Mouse (Mus musculus) midbrain, embryonic 11.5 days (tissue): Measurements from ENCODE around the gene Ankk1. TPM values are rescaled to one million over a fixed set of nuclear protein-coding genes. Genes with fewer than 3 reads are reported as not detected.

Experiments
- ATAC-seq: fragments of 200-750 bp; cut with Nextera tagmentation; 2 replicates; pipeline ENCODE4 v1.8.0; 2017; ENCODE audit warnings: moderate TSS enrichment, moderate library complexity; ENCODE audit not compliant: low FRiP score
- DNase-seq: peaks from one replicate; pipeline ENCODE4 v3.0.0; 2015; ENCODE audit warnings: low spot score; ENCODE audit errors: missing footprints
- H3K27ac ChIP-seq: fragments of 300-500 bp; sonication (generic); 2 replicates; pipeline ENCODE4 v1.5.1; 2014; ENCODE audit warnings: low read depth, low read length
- H3K27me3 ChIP-seq: fragments of 300-500 bp; sonication (generic); 2 replicates; pipeline ENCODE4 v1.6.1; 2014; ENCODE audit warnings: mild to moderate bottlenecking, low read length, moderate library complexity, mixed read lengths; ENCODE audit not compliant: control insufficient read depth, insufficient read depth
- H3K36me3 ChIP-seq: fragments of 300-500 bp; sonication (generic); 2 replicates; pipeline ENCODE4 v1.6.1; 2014; ENCODE audit warnings: mild to moderate bottlenecking, low read length, moderate library complexity, mixed read lengths; ENCODE audit not compliant: control insufficient read depth, insufficient read depth
- H3K4me1 ChIP-seq: fragments of 300-500 bp; sonication (generic); 2 replicates; pipeline ENCODE4 v1.6.1; 2014; ENCODE audit warnings: low read length; ENCODE audit not compliant: control insufficient read depth, insufficient read depth
- H3K4me2 ChIP-seq: fragments of 300-500 bp; sonication (generic); 2 replicates; pipeline ENCODE4 v1.6.1; 2014; ENCODE audit warnings: mild to moderate bottlenecking, moderate library complexity
- H3K4me3 ChIP-seq: fragments of 300-500 bp; sonication (generic); 2 replicates; pipeline ENCODE4 v1.5.1; 2014; ENCODE audit warnings: low read depth, low read length
- H3K9ac ChIP-seq: fragments of 300-500 bp; sonication (generic); 2 replicates; pipeline ENCODE4 v1.6.1; 2014; ENCODE audit warnings: low read length
- H3K9me3 ChIP-seq: fragments of 300-500 bp; sonication (generic); 2 replicates; pipeline ENCODE4 v1.6.1; 2016; ENCODE audit warnings: low read length; ENCODE audit not compliant: control insufficient read depth
- WGBS: fragments of 180-500 bp; shearing (Covaris S2); extraction: QIAGEN DNeasy Blood & Tissue Kit; methylation state at CpG from one replicate; pipeline ENCODE4 v1.1.7; 2014; 5-methylcytosine and 5-hydroxymethylcytosine counted together
- polyA plus RNA-seq: library from polyadenylated mRNA; unstranded; fragments of >200 nt; fragmentation: Nextera tagmentation; extraction: Ambion mirVana; gene quantifications from 2 replicates; pipeline ENCODE4 v1.2.1, GENCODE M21; 2014

The Ankk1 gene
- polyA plus RNA-seq, 1 experiment from 2014 or later, result not detected

- no peak overlapping the region for H3K4me2 ChIP-seq
- no peak overlapping the region for H3K9ac ChIP-seq
- H3K4me3 ChIP-seq, result no peak overlapping the region
- H3K4me1 ChIP-seq, result peaks cover 4% of the 10 kb centered on the region; the same call in 1 of the 2 replicates
- DNase-seq, result no peak
- H3K9me3 ChIP-seq, result no peaks in the 10 kb centered on the region
- H3K27me3 ChIP-seq, result no peaks in the 10 kb centered on the region; the same call in 1 of the 2 replicates
- H3K27ac ChIP-seq, result no peak overlapping the region
- no peak for ATAC-seq
- no peaks in the 10 kb centered on the region for H3K36me3 ChIP-seq
- WGBS, result 93% methylated on average over 4 of the region's 4 CpGs
These were observed 46.9 kb downstream of the Ankk1 start for GRCm38 (mm10) chr9:49379962-49380361.

GRCm38 (mm10) chr9:49373946-49374345 lies 52.9 kb downstream of the Ankk1 start:
- Histone ChIP-seq H3K4me2 (no peak overlapping the region), H3K9me3 (no peaks in the 10 kb centered on the region), H3K9ac (no peak overlapping the region), H3K36me3 (no peaks in the 10 kb centered on the region), H3K4me3 (no peak overlapping the region), H3K4me1 (no peaks in the 10 kb centered on the region), H3K27ac (no peak overlapping the region), H3K27me3 (no peaks in the 10 kb centered on the region)
- 91% methylated on average over 2 of the region's 2 CpGs for WGBS
- ATAC-seq (no peak), DNase-seq (no peak)

GRCm38 (mm10) chr9:49365763-49366162 lies 61.1 kb downstream of the Ankk1 start:
- Histone ChIP-seq H3K4me2 (no peak overlapping the region), H3K9me3 (no peaks in the 10 kb centered on the region), H3K4me1 (no peaks in the 10 kb centered on the region), H3K36me3 (no peaks in the 10 kb centered on the region), H3K9ac (no peak overlapping the region), H3K4me3 (no peak overlapping the region), H3K27ac (no peak overlapping the region), H3K27me3 (no peaks in the 10 kb centered on the region)
- no peak for ATAC-seq
- WGBS, result 21% methylated on average over 5 of the region's 5 CpGs
- DNase-seq, result no peak

Other genes starting within 250 kb of the Ankk1 start
- not detected in 2 replicates for gene Gm4894, start 176.5 kb downstream of the Ankk1 start, polyA plus RNA-seq
- gene Drd2, start 86.4 kb downstream of the Ankk1 start, polyA plus RNA-seq, result 0.56 and 0.62 TPM in 2 replicates
- gene Ttc12, start 59.2 kb upstream of the Ankk1 start, polyA plus RNA-seq, result 2.1 and 3.2 TPM in 2 replicates